Mouse (Mus musculus) hindbrain, embryonic 11.5 days (tissue): ENCODE measurements around the gene Epm2aip1. TPM values are rescaled to one million over a fixed set of nuclear protein-coding genes. Genes with fewer than 3 reads are reported as not detected.

Source experiments
- ATAC-seq: fragments of 200-750 bp; cut with Nextera tagmentation; 2 replicates; pipeline ENCODE4 v1.8.0; 2017; ENCODE audit warnings: mild to moderate bottlenecking, moderate TSS enrichment, moderate library complexity; ENCODE audit not compliant: low FRiP score
- DNase-seq: peaks from one replicate; pipeline ENCODE4 v3.0.0-alpha.2; 2015; ENCODE audit warnings: low spot score
- H3K27ac ChIP-seq: fragments of 300-500 bp; sonication (generic); 2 replicates; pipeline ENCODE4 v1.5.1; 2014; ENCODE audit warnings: mild to moderate bottlenecking, low read depth, low read length
- H3K27me3 ChIP-seq: fragments of 300-500 bp; sonication (generic); 2 replicates; pipeline ENCODE4 v1.6.1; 2014; ENCODE audit warnings: mild to moderate bottlenecking, low read length, moderate library complexity, mixed read lengths; ENCODE audit not compliant: control insufficient read depth, insufficient read depth
- H3K36me3 ChIP-seq: fragments of 300-500 bp; sonication (generic); 2 replicates; pipeline ENCODE4 v1.6.1; 2014; ENCODE audit warnings: mild to moderate bottlenecking, low read length, moderate library complexity, mixed read lengths; ENCODE audit not compliant: control insufficient read depth, insufficient read depth
- H3K4me1 ChIP-seq: fragments of 300-500 bp; sonication (generic); replicated peaks from 2 replicates; pipeline ENCODE4 v1.6.1; 2014; ENCODE audit warnings: low read length, mixed read lengths; ENCODE audit not compliant: control insufficient read depth, insufficient read depth
- H3K4me2 ChIP-seq: fragments of 300-500 bp; sonication (generic); replicated peaks from 2 replicates; pipeline ENCODE4 v1.6.1; 2014; ENCODE audit warnings: mild to moderate bottlenecking, low read depth, low read length
- H3K4me3 ChIP-seq: fragments of 300-500 bp; sonication (generic); 2 replicates; pipeline ENCODE4 v1.5.1; 2014; ENCODE audit warnings: low read depth, low read length
- H3K9ac ChIP-seq: fragments of 300-500 bp; sonication (generic); 2 replicates; pipeline ENCODE4 v1.6.1; 2014; ENCODE audit warnings: low read depth, low read length
- H3K9me3 ChIP-seq: fragments of 300-500 bp; sonication (generic); 2 replicates; pipeline ENCODE4 v1.6.1; 2016; ENCODE audit warnings: low read length; ENCODE audit not compliant: control insufficient read depth
- WGBS: fragments of 180-500 bp; shearing (Covaris S2); extraction: QIAGEN DNeasy Blood & Tissue Kit; methylation state at CpG from one replicate; pipeline ENCODE4 v1.1.7; 2014; 5-methylcytosine and 5-hydroxymethylcytosine counted together
- polyA plus RNA-seq: library from polyadenylated mRNA; unstranded; fragments of >200 nt; fragmentation: Nextera tagmentation; extraction: Ambion mirVana; gene quantifications from 2 replicates; pipeline ENCODE4 v1.2.1, GENCODE M21; 2014

Gene Epm2aip1
- polyA plus RNA-seq, 1 experiment from 2014 or later, result 36.3 TPM

DNA sequence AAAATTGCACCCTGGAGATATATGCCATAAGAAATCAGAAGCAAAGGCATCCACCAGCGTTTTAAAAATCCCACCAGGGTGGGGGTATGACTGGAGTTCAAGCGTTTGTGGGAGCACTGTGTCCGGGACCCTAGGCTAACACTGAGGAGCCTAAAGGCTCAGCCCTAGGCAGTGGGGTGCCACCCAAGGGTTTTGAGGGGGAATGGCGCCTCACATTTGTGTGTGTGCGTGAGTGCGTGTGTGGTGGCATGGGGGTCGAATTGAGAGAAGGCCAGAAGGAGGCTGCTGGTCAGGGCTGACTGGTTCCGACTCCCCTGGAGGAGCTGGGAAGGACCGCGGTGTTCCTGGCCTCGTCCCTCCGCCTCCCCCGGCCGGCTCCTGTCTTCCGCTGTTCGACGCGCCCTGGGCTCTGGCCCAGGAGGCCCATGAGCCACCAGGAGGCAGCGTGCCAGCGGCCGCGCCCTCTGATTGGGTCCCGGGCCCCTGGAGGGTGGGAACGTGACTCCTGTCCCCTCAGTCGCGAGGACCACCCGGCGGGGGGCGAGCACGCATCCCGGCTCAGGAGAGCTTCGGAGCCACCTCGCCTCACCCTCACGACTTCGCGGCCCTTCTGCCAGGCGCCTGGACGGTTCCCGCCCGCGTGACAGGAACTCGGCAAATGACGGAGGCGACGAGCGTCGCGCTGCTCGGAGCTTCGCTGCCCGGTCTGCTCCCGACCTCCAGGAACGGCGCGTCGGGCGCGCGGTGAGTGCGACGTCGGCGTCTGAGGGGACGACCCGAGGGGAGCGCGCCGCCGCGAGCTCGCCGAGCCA, 39.5 kb downstream of the Epm2aip1 start, which contains the start of gene Trank1:
Gene Trank1, plus strand, starts transcription at position 709 of the 812 bp plus-strand sequence.
- Histone ChIP-seq H3K4me2 (peak within 1 kb of the TSS; percentile 99), H3K4me3 (peak within 1 kb of the TSS; percentile 49), H3K4me1 (0 out of 2 replicates have a peak, but pooled peaks cover 5% of the 10 kb centered on the region), H3K9ac (peak within 1 kb of the TSS; percentile 27; the same call in 1 of the 2 replicates), H3K36me3 (no peaks in the 10 kb centered on the region), H3K27me3 (peaks cover 41% of the 10 kb centered on the region), H3K27ac (no peak within 1 kb of the TSS), H3K9me3 (no peaks in the 10 kb centered on the region)
- ATAC-seq, result peak; percentile 61
- peak; percentile 60 for DNase-seq
- WGBS, result 10% methylated on average over 68 of the region's 72 CpGs

GRCm38 (mm10) chr9:111311843-111312441, 40.2 kb downstream of the Epm2aip1 start:
- DNase-seq, result peak; percentile 50
- peaks cover 41% of the 10 kb centered on the region for H3K27me3 ChIP-seq

GRCm38 (mm10) chr9:111312442-111313141, 40.9 kb downstream of the Epm2aip1 start:
- peak; percentile 61 for ATAC-seq
- Histone ChIP-seq H3K27me3 (peaks cover 41% of the 10 kb centered on the region), H3K4me2 (peak overlapping the region; percentile 99), H3K27ac (no peak overlapping the region), H3K4me3 (peak overlapping the region; percentile 49), H3K4me1 (0 out of 2 replicates have a peak, but pooled peaks cover 5% of the 10 kb centered on the region), H3K36me3 (no peaks in the 10 kb centered on the region), H3K9ac (0 out of 2 replicates have a peak overlapping the region, but pooled peaks have one; percentile 27), H3K9me3 (no peaks in the 10 kb centered on the region)
- peak; percentile 54 for DNase-seq
- 1% methylated on average over 42 of the region's 59 CpGs for WGBS

More at GRCm38 (mm10) chr9:111311843-111312441, 40.2 kb downstream of the Epm2aip1 start:
- ATAC-seq, result peak; percentile 49; the same call in 1 of the 2 replicates
- Histone ChIP-seq H3K9ac (peak overlapping the region; percentile 7; the same call in 1 of the 2 replicates), H3K9me3 (no peaks in the 10 kb centered on the region), H3K4me3 (peak overlapping the region; percentile 49), H3K36me3 (no peaks in the 10 kb centered on the region), H3K27ac (no peak overlapping the region), H3K4me1 (0 out of 2 replicates have a peak, but pooled peaks cover 5% of the 10 kb centered on the region), H3K4me2 (peak overlapping the region; percentile 99)
- WGBS, result 2% methylated on average over 73 of the region's 98 CpGs

DNA sequence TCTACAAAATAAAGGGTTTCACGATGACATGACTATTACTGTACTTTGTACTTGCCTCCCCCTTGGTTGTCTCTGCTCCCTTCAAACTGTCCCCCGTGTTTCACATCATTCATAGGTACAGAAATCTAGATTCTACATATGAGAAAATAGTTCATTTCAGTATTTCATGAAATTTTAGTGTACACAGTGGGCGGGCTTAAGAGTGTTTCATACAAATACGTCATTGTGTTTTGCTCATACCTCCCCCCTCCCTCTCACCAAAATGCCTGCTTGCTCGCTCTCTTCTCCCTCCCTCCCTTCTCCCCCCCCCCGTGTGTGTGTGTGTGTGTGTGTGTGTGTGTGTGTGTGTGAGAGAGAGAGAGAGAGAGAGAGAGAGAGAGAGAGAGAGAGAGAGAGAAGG, 41.6 kb downstream of the Epm2aip1 start:
- H3K4me3 ChIP-seq, result no peak overlapping the region
- H3K9me3 ChIP-seq, result no peaks in the 10 kb centered on the region
- H3K4me1 ChIP-seq, result 0 out of 2 replicates have a peak, but pooled peaks cover 5% of the 10 kb centered on the region
- peaks cover 41% of the 10 kb centered on the region for H3K27me3 ChIP-seq
- H3K36me3 ChIP-seq, result no peaks in the 10 kb centered on the region
- H3K9ac ChIP-seq, result no peak overlapping the region
- ATAC-seq (no peak), DNase-seq (no peak)
- H3K27ac ChIP-seq, result no peak overlapping the region
- WGBS, result 19% methylated on average over 5 of the region's 6 CpGs
- H3K4me2 ChIP-seq, result no peak overlapping the region

DNA sequence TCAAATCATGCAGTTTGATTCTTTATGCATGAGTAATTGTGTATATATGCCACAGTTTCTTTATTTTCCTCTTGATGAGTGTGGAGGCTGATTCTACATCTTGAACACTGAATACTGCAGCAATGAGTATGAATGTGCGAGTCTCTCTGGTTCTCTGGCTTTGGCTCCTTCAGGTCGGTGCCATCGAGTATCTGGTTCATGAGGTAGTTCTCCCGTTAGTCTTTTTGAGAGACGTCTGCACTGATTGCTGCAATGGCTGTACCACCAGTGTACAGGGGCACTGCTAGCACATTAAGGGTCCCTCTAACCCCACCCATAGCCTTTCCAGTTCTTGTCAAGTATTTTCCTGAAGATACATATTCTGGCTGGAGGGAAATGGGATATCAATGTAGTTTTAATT, 42.1 kb downstream of the Epm2aip1 start:
- DNase-seq (peak; percentile 18), ATAC-seq (no peak)
- H3K27me3 ChIP-seq, result peaks cover 41% of the 10 kb centered on the region
- 0 out of 2 replicates have a peak, but pooled peaks cover 5% of the 10 kb centered on the region for H3K4me1 ChIP-seq
- no peak overlapping the region for H3K9ac ChIP-seq
- H3K4me3 ChIP-seq, result no peak overlapping the region
- H3K36me3 ChIP-seq, result no peaks in the 10 kb centered on the region
- H3K4me2 ChIP-seq, result no peak overlapping the region
- no peak overlapping the region for H3K27ac ChIP-seq
- WGBS, result 25% methylated on average over 5 of the region's 5 CpGs
- H3K9me3 ChIP-seq, result no peaks in the 10 kb centered on the region

DNA sequence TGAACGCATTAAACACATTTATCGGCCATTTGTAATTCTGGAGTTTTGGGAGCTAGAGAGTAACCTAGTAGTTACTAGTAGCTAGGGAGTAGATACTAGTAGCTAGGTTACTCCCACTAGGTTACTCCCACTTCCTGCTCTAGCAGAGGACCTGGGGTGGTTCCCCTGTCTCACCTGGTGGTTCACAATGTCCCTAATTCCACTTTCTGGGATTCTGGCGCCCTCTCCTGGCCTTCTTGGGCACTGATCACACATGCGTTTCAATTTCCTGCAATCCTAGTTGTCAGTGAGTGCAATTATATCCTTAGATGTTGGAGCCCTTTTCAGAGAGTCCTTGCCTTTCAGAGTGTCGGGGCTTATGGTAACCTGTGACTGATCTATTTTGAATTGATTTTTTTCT, 42.5 kb downstream of the Epm2aip1 start:
- no peak overlapping the region for H3K9ac ChIP-seq
- 0 out of 2 replicates have a peak, but pooled peaks cover 5% of the 10 kb centered on the region for H3K4me1 ChIP-seq
- H3K36me3 ChIP-seq, result no peaks in the 10 kb centered on the region
- H3K4me3 ChIP-seq, result no peak overlapping the region
- no peak overlapping the region for H3K27ac ChIP-seq
- peak; percentile 67 for DNase-seq
- no peaks in the 10 kb centered on the region for H3K9me3 ChIP-seq
- H3K27me3 ChIP-seq, result peaks cover 41% of the 10 kb centered on the region
- ATAC-seq, result no peak
- WGBS, result 38% methylated on average over 5 of the region's 5 CpGs
- no peak overlapping the region for H3K4me2 ChIP-seq

GRCm38 (mm10) chr9:111320912-111321311, 49.2 kb downstream of the Epm2aip1 start:
- H3K9me3 ChIP-seq, result no peaks in the 10 kb centered on the region
- no peaks in the 10 kb centered on the region for H3K36me3 ChIP-seq
- ATAC-seq (no peak), DNase-seq (no peak)
- H3K4me2 ChIP-seq, result no peak overlapping the region
- WGBS, result 87% methylated on average over 4 of the region's 4 CpGs
- no peak overlapping the region for H3K9ac ChIP-seq
- H3K27me3 ChIP-seq, result no peaks in the 10 kb centered on the region
- no peak overlapping the region for H3K4me3 ChIP-seq
- H3K27ac ChIP-seq, result no peak overlapping the region
- H3K4me1 ChIP-seq, result no peaks in the 10 kb centered on the region

DNA sequence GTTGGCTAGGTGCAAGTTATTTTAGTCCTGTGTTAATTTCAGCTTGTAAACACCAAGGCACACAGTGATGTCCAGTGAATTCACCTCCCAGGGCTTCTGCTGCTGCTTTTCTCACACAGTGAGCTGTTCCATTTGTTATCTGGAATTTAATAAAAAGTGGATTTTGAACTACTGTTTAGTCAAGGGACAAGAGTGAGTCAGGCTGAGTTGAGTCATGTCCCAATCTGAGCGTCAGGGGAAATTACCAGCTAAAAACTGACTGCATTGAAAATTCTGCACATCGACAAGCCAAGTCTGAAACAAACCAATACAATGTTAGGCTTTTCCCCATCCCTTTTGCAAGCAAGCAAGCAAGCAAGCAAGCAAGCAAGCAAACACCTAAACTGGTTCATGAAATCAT, 53.2 kb downstream of the Epm2aip1 start:
- Histone ChIP-seq H3K9me3 (no peaks in the 10 kb centered on the region), H3K27me3 (no peaks in the 10 kb centered on the region), H3K36me3 (no peaks in the 10 kb centered on the region), H3K9ac (no peak overlapping the region), H3K4me1 (no peaks in the 10 kb centered on the region), H3K27ac (no peak overlapping the region), H3K4me3 (no peak overlapping the region), H3K4me2 (no peak overlapping the region)
- ATAC-seq, result no peak
- 87% methylated on average over 2 of the region's 2 CpGs for WGBS
- no peak for DNase-seq
